Mouse (Mus musculus): ENCODE data around the gene Nek11. TPM values are rescaled to one million over a fixed set of nuclear protein-coding genes. Genes with fewer than 3 reads are reported as not detected.

The Nek11 gene
- polyA plus RNA-seq, 1 experiment from 2014 or later = 3.0 TPM

GRCm38 (mm10) chr9:105342565-105342964 is 52.8 kb downstream of the Nek11 start:
- 0 out of 2 replicates have a peak, but pooled peaks have one; percentile 24 for ATAC-seq
- H3K4me2 ChIP-seq (ENCODE audit: low read length) = no peak overlapping the region
- H3K27ac ChIP-seq (ENCODE audit: low read depth, low read length) = no peak overlapping the region
- H3K4me1 ChIP-seq (ENCODE audit: control insufficient read depth, insufficient read depth, low read depth, low read length) = 0 out of 2 replicates have a peak, but pooled peaks cover 4% of the 10 kb centered on the region
- no peak overlapping the region for H3K4me3 ChIP-seq (ENCODE audit: low read length)
- no peak overlapping the region for H3K9ac ChIP-seq (ENCODE audit: low read depth, low read length)
- H3K27me3 ChIP-seq (replicated peaks; ENCODE audit: control insufficient read depth, insufficient read depth, low read length) = no peaks in the 10 kb centered on the region
- 53% methylated on average over 3 of the region's 3 CpGs for WGBS
- no peaks in the 10 kb centered on the region for H3K36me3 ChIP-seq (ENCODE audit: control insufficient read depth, insufficient read depth, low read length)
- peaks cover 3% of the 10 kb centered on the region; the same call in 1 of the 2 replicates for H3K9me3 ChIP-seq (ENCODE audit: control insufficient read depth, low read length)

- Histone ChIP-seq H3K9ac (ENCODE audit: low read depth, low read length) (no peak overlapping the region), H3K4me3 (ENCODE audit: low read length) (no peak overlapping the region), H3K9me3 (ENCODE audit: control insufficient read depth, low read length) (no peaks in the 10 kb centered on the region), H3K4me2 (ENCODE audit: low read length) (no peak overlapping the region), H3K27me3 (replicated peaks; ENCODE audit: control insufficient read depth, insufficient read depth, low read length) (no peaks in the 10 kb centered on the region), H3K4me1 (ENCODE audit: control insufficient read depth, insufficient read depth, low read depth, low read length) (no peaks in the 10 kb centered on the region), H3K27ac (ENCODE audit: low read depth, low read length) (no peak overlapping the region), H3K36me3 (ENCODE audit: control insufficient read depth, insufficient read depth, low read length) (no peaks in the 10 kb centered on the region)
- 58% methylated on average over 4 of the region's 4 CpGs for WGBS
- ATAC-seq = peak; percentile 97
Measured at GRCm38 (mm10) chr9:105332436-105333016, 62.8 kb downstream of the Nek11 start.

- H3K27ac ChIP-seq (ENCODE audit: low read depth, low read length) = no peak overlapping the region
Measured at GRCm38 (mm10) chr9:105321856-105322255, 73.5 kb downstream of the Nek11 start.

GRCm38 (mm10) chr9:105313250-105313649 is 82.1 kb downstream of the Nek11 start:
- H3K4me1 ChIP-seq (ENCODE audit: control insufficient read depth, insufficient read depth, low read depth, low read length) = peaks cover 2% of the 10 kb centered on the region; the same call in 1 of the 2 replicates
- no peak overlapping the region for H3K4me3 ChIP-seq (ENCODE audit: low read length)
- no peak overlapping the region for H3K4me2 ChIP-seq (ENCODE audit: low read length)
- H3K9me3 ChIP-seq (ENCODE audit: control insufficient read depth, low read length) = no peaks in the 10 kb centered on the region
- H3K9ac ChIP-seq (ENCODE audit: low read depth, low read length) = no peak overlapping the region
- WGBS = 49% methylated on average over 10 of the region's 10 CpGs
- ATAC-seq = peak; percentile 60; the same call in 1 of the 2 replicates
- H3K27ac ChIP-seq (ENCODE audit: low read depth, low read length) = no peak overlapping the region
- H3K27me3 ChIP-seq (replicated peaks; ENCODE audit: control insufficient read depth, insufficient read depth, low read length) = no peaks in the 10 kb centered on the region
- H3K36me3 ChIP-seq (ENCODE audit: control insufficient read depth, insufficient read depth, low read length) = no peaks in the 10 kb centered on the region

More at GRCm38 (mm10) chr9:105321856-105322255, 73.5 kb downstream of the Nek11 start:
- ATAC-seq = 0 out of 2 replicates have a peak, but pooled peaks have one; percentile 30
- Histone ChIP-seq H3K27me3 (replicated peaks; ENCODE audit: control insufficient read depth, insufficient read depth, low read length) (no peaks in the 10 kb centered on the region), H3K4me2 (ENCODE audit: low read length) (no peak overlapping the region), H3K4me3 (ENCODE audit: low read length) (no peak overlapping the region), H3K9me3 (ENCODE audit: control insufficient read depth, low read length) (no peaks in the 10 kb centered on the region), H3K9ac (ENCODE audit: low read depth, low read length) (no peak overlapping the region), H3K4me1 (ENCODE audit: control insufficient read depth, insufficient read depth, low read depth, low read length) (no peaks in the 10 kb centered on the region), H3K36me3 (ENCODE audit: control insufficient read depth, insufficient read depth, low read length) (no peaks in the 10 kb centered on the region)
- 66% methylated on average over 10 of the region's 10 CpGs for WGBS

- Histone ChIP-seq H3K27ac (ENCODE audit: low read depth, low read length) (no peak overlapping the region), H3K4me2 (ENCODE audit: low read length) (no peak overlapping the region), H3K27me3 (replicated peaks; ENCODE audit: control insufficient read depth, insufficient read depth, low read length) (no peaks in the 10 kb centered on the region), H3K36me3 (ENCODE audit: control insufficient read depth, insufficient read depth, low read length) (no peaks in the 10 kb centered on the region), H3K4me1 (ENCODE audit: control insufficient read depth, insufficient read depth, low read depth, low read length) (peaks cover 2% of the 10 kb centered on the region; the same call in 1 of the 2 replicates), H3K9me3 (ENCODE audit: control insufficient read depth, low read length) (no peaks in the 10 kb centered on the region), H3K9ac (ENCODE audit: low read depth, low read length) (no peak overlapping the region), H3K4me3 (ENCODE audit: low read length) (no peak overlapping the region)
- 80% methylated on average over 1 of the region's 1 CpGs for WGBS
- no peak for ATAC-seq
Measured at GRCm38 (mm10) chr9:105312686-105313085, 82.6 kb downstream of the Nek11 start.

- no peak overlapping the region for H3K9ac ChIP-seq (ENCODE audit: low read depth, low read length)
- no peaks in the 10 kb centered on the region for H3K27me3 ChIP-seq (replicated peaks; ENCODE audit: control insufficient read depth, insufficient read depth, low read length)
- no peak overlapping the region for H3K27ac ChIP-seq (ENCODE audit: low read depth, low read length)
- no peaks in the 10 kb centered on the region for H3K9me3 ChIP-seq (ENCODE audit: control insufficient read depth, low read length)
- no peak overlapping the region for H3K4me2 ChIP-seq (ENCODE audit: low read length)
- H3K36me3 ChIP-seq (ENCODE audit: control insufficient read depth, insufficient read depth, low read length) = no peaks in the 10 kb centered on the region
- peaks cover 2% of the 10 kb centered on the region; the same call in 1 of the 2 replicates for H3K4me1 ChIP-seq (ENCODE audit: control insufficient read depth, insufficient read depth, low read depth, low read length)
- H3K4me3 ChIP-seq (ENCODE audit: low read length) = no peak overlapping the region
- peak; percentile 88 for ATAC-seq
- WGBS = 22% methylated on average over 9 of the region's 9 CpGs
Measured at GRCm38 (mm10) chr9:105309553-105310281, 85.6 kb downstream of the Nek11 start.

- no peak overlapping the region for H3K9ac ChIP-seq (ENCODE audit: low read depth, low read length)
- WGBS = 59% methylated on average over 2 of the region's 2 CpGs
- no peak for ATAC-seq
Measured at GRCm38 (mm10) chr9:105306042-105306441, 89.3 kb downstream of the Nek11 start.

GRCm38 (mm10) chr9:105302230-105302629 is 93.1 kb downstream of the Nek11 start:
- H3K27ac ChIP-seq (ENCODE audit: low read depth, low read length) = no peak overlapping the region
- H3K27me3 ChIP-seq (replicated peaks; ENCODE audit: control insufficient read depth, insufficient read depth, low read length) = no peaks in the 10 kb centered on the region
- no peak for ATAC-seq
- no peak overlapping the region for H3K4me2 ChIP-seq (ENCODE audit: low read length)
- H3K4me1 ChIP-seq (ENCODE audit: control insufficient read depth, insufficient read depth, low read depth, low read length) = no peaks in the 10 kb centered on the region
- H3K4me3 ChIP-seq (ENCODE audit: low read length) = no peak overlapping the region
- H3K9me3 ChIP-seq (ENCODE audit: control insufficient read depth, low read length) = no peaks in the 10 kb centered on the region
- WGBS = 77% methylated on average over 3 of the region's 3 CpGs
- no peaks in the 10 kb centered on the region for H3K36me3 ChIP-seq (ENCODE audit: control insufficient read depth, insufficient read depth, low read length)
- H3K9ac ChIP-seq (ENCODE audit: low read depth, low read length) = no peak overlapping the region

More at GRCm38 (mm10) chr9:105306042-105306441, 89.3 kb downstream of the Nek11 start:
- Histone ChIP-seq H3K4me1 (ENCODE audit: control insufficient read depth, insufficient read depth, low read depth, low read length) (peaks cover 2% of the 10 kb centered on the region; the same call in 1 of the 2 replicates), H3K36me3 (ENCODE audit: control insufficient read depth, insufficient read depth, low read length) (no peaks in the 10 kb centered on the region), H3K9me3 (ENCODE audit: control insufficient read depth, low read length) (no peaks in the 10 kb centered on the region), H3K4me3 (ENCODE audit: low read length) (no peak overlapping the region), H3K4me2 (ENCODE audit: low read length) (no peak overlapping the region), H3K27me3 (replicated peaks; ENCODE audit: control insufficient read depth, insufficient read depth, low read length) (no peaks in the 10 kb centered on the region), H3K27ac (ENCODE audit: low read depth, low read length) (no peak overlapping the region)

- Histone ChIP-seq H3K9ac (ENCODE audit: low read depth, low read length) (no peak overlapping the region), H3K27ac (ENCODE audit: low read depth, low read length) (no peak overlapping the region), H3K4me2 (ENCODE audit: low read length) (no peak overlapping the region), H3K36me3 (ENCODE audit: control insufficient read depth, insufficient read depth, low read length) (no peaks in the 10 kb centered on the region), H3K4me1 (ENCODE audit: control insufficient read depth, insufficient read depth, low read depth, low read length) (no peaks in the 10 kb centered on the region), H3K27me3 (replicated peaks; ENCODE audit: control insufficient read depth, insufficient read depth, low read length) (no peaks in the 10 kb centered on the region), H3K4me3 (ENCODE audit: low read length) (no peak overlapping the region), H3K9me3 (ENCODE audit: control insufficient read depth, low read length) (no peaks in the 10 kb centered on the region)
- no peak for ATAC-seq
- WGBS = 82% methylated on average over 1 of the region's 1 CpGs
Measured at GRCm38 (mm10) chr9:105301396-105301795, 93.9 kb downstream of the Nek11 start.

Data from hindbrain, embryonic 16.5 days (tissue).